Mouse (Mus musculus): ENCODE data around the gene Nol11. TPM values are rescaled to one million over a fixed set of nuclear protein-coding genes. Genes with fewer than 3 reads are reported as not detected.

Nol11 gene
- 46.0 and 46.1 TPM in 2 replicates for polyA plus RNA-seq (2015; fragmentation: Nextera tagmentation; extraction: Ambion mirVana)

- peak within 1 kb of the TSS; percentile 85 for H3K4me2 ChIP-seq
- no peaks in the 10 kb centered on the region for H3K9me3 ChIP-seq (replicated peaks)
- H3K4me3 ChIP-seq (replicated peaks) = peak within 1 kb of the TSS; percentile 96
- peak within 1 kb of the TSS; percentile 83 for H3K27ac ChIP-seq (replicated peaks)
- H3K4me1 ChIP-seq = peaks cover 15% of the 10 kb centered on the region
- H3K9ac ChIP-seq (replicated peaks) = peak within 1 kb of the TSS; percentile 91
- peak; percentile 97 for ATAC-seq (ENCODE audit: low FRiP score)
- peaks cover 22% of the 10 kb centered on the region for H3K36me3 ChIP-seq
- no peaks in the 10 kb centered on the region for H3K27me3 ChIP-seq (replicated peaks)
- WGBS = under 1% methylated on average over 62 of the region's 62 CpGs
Observed at GRCm38 (mm10) chr11:107188565-107189552, at the start of gene Nol11. Gene Nol11 (minus strand): TSS chr11:107189381.

GRCm38 (mm10) chr11:107238506-107238905 is 49.3 kb upstream of the Nol11 start:
- no peaks in the 10 kb centered on the region for H3K4me1 ChIP-seq
- ATAC-seq (ENCODE audit: low FRiP score) = no peak
- H3K27me3 ChIP-seq (replicated peaks) = no peaks in the 10 kb centered on the region
- H3K9ac ChIP-seq (replicated peaks) = no peak overlapping the region
- H3K4me2 ChIP-seq = no peak overlapping the region
- WGBS = 96% methylated on average over 6 of the region's 6 CpGs
- H3K4me3 ChIP-seq (replicated peaks) = no peak overlapping the region
- no peak overlapping the region for H3K27ac ChIP-seq (replicated peaks)
- H3K9me3 ChIP-seq (replicated peaks) = no peaks in the 10 kb centered on the region
- H3K36me3 ChIP-seq = no peaks in the 10 kb centered on the region

- Histone ChIP-seq H3K36me3 (no peaks in the 10 kb centered on the region), H3K27me3 (replicated peaks) (no peaks in the 10 kb centered on the region), H3K4me3 (replicated peaks) (no peak overlapping the region), H3K9ac (replicated peaks) (no peak overlapping the region), H3K4me1 (no peaks in the 10 kb centered on the region), H3K9me3 (replicated peaks) (no peaks in the 10 kb centered on the region), H3K27ac (replicated peaks) (no peak overlapping the region), H3K4me2 (no peak overlapping the region)
- no peak for ATAC-seq (ENCODE audit: low FRiP score)
- WGBS = 93% methylated on average over 4 of the region's 4 CpGs
Observed at GRCm38 (mm10) chr11:107237532-107237931, 48.4 kb upstream of the Nol11 start.

GRCm38 (mm10) chr11:107233252-107233890 is 44.2 kb upstream of the Nol11 start:
- H3K4me1 ChIP-seq = peaks cover 6% of the 10 kb centered on the region; the same call in 1 of the 2 replicates
- ATAC-seq (ENCODE audit: low FRiP score) = no peak
- peaks cover 12% of the 10 kb centered on the region for H3K36me3 ChIP-seq
- no peak overlapping the region for H3K9ac ChIP-seq (replicated peaks)
- no peak overlapping the region for H3K27ac ChIP-seq (replicated peaks)
- no peaks in the 10 kb centered on the region for H3K27me3 ChIP-seq (replicated peaks)
- WGBS = 74% methylated on average over 5 of the region's 5 CpGs
- H3K4me3 ChIP-seq (replicated peaks) = no peak overlapping the region
- no peak overlapping the region for H3K4me2 ChIP-seq
- no peaks in the 10 kb centered on the region for H3K9me3 ChIP-seq (replicated peaks)

GRCm38 (mm10) chr11:107230128-107230527 is 40.9 kb upstream of the Nol11 start:
- H3K4me1 ChIP-seq = peaks cover 6% of the 10 kb centered on the region; the same call in 1 of the 2 replicates
- H3K27me3 ChIP-seq (replicated peaks) = no peaks in the 10 kb centered on the region
- H3K27ac ChIP-seq (replicated peaks) = peak overlapping the region; percentile 28; the same call in 1 of the 2 replicates
- no peak overlapping the region for H3K4me2 ChIP-seq
- H3K36me3 ChIP-seq = peaks cover 18% of the 10 kb centered on the region
- WGBS = 41% methylated on average over 10 of the region's 10 CpGs
- ATAC-seq (ENCODE audit: low FRiP score) = no peak
- H3K9me3 ChIP-seq (replicated peaks) = no peaks in the 10 kb centered on the region
- no peak overlapping the region for H3K4me3 ChIP-seq (replicated peaks)
- no peak overlapping the region for H3K9ac ChIP-seq (replicated peaks)

- ATAC-seq (ENCODE audit: low FRiP score) = no peak
- Histone ChIP-seq H3K4me3 (replicated peaks) (no peak overlapping the region), H3K36me3 (peaks cover 9% of the 10 kb centered on the region; the same call in 1 of the 2 replicates), H3K9ac (replicated peaks) (no peak overlapping the region), H3K9me3 (replicated peaks) (no peaks in the 10 kb centered on the region), H3K27ac (replicated peaks) (no peak overlapping the region), H3K4me2 (no peak overlapping the region), H3K4me1 (peaks cover 10% of the 10 kb centered on the region), H3K27me3 (replicated peaks) (no peaks in the 10 kb centered on the region)
- WGBS = 96% methylated on average over 1 of the region's 1 CpGs
Observed at GRCm38 (mm10) chr11:107226431-107226830, 37.2 kb upstream of the Nol11 start.

- Histone ChIP-seq H3K27ac (replicated peaks) (no peak overlapping the region), H3K36me3 (peaks cover 8% of the 10 kb centered on the region; the same call in 1 of the 2 replicates), H3K4me1 (peaks cover 10% of the 10 kb centered on the region), H3K9ac (replicated peaks) (no peak overlapping the region), H3K9me3 (replicated peaks) (no peaks in the 10 kb centered on the region), H3K27me3 (replicated peaks) (no peaks in the 10 kb centered on the region), H3K4me3 (replicated peaks) (no peak overlapping the region), H3K4me2 (no peak overlapping the region)
- WGBS = 94% methylated on average over 10 of the region's 10 CpGs
- no peak for ATAC-seq (ENCODE audit: low FRiP score)
Observed at GRCm38 (mm10) chr11:107226013-107226412, 36.8 kb upstream of the Nol11 start.

GRCm38 (mm10) chr11:107225301-107225700 is 36.1 kb upstream of the Nol11 start:
- Histone ChIP-seq H3K9me3 (replicated peaks) (no peaks in the 10 kb centered on the region), H3K4me3 (replicated peaks) (no peak overlapping the region), H3K36me3 (peaks cover 8% of the 10 kb centered on the region; the same call in 1 of the 2 replicates), H3K9ac (replicated peaks) (no peak overlapping the region), H3K4me1 (peaks cover 9% of the 10 kb centered on the region), H3K4me2 (no peak overlapping the region), H3K27me3 (replicated peaks) (no peaks in the 10 kb centered on the region), H3K27ac (replicated peaks) (no peak overlapping the region)
- ATAC-seq (ENCODE audit: low FRiP score) = no peak
- WGBS = 92% methylated on average over 5 of the region's 5 CpGs

- 74% methylated on average over 8 of the region's 8 CpGs for WGBS
- no peak overlapping the region for H3K4me3 ChIP-seq (replicated peaks)
Observed at GRCm38 (mm10) chr11:107223667-107224214, 34.6 kb upstream of the Nol11 start.

GRCm38 (mm10) chr11:107223169-107223561 is 34.0 kb upstream of the Nol11 start:
- no peak overlapping the region for H3K4me2 ChIP-seq
- H3K36me3 ChIP-seq = peaks cover 4% of the 10 kb centered on the region; the same call in 1 of the 2 replicates
- H3K9ac ChIP-seq (replicated peaks) = no peak overlapping the region
- ATAC-seq (ENCODE audit: low FRiP score) = no peak
- WGBS = 69% methylated on average over 1 of the region's 1 CpGs
- no peaks in the 10 kb centered on the region for H3K9me3 ChIP-seq (replicated peaks)
- H3K4me3 ChIP-seq (replicated peaks) = no peak overlapping the region
- H3K27me3 ChIP-seq (replicated peaks) = no peaks in the 10 kb centered on the region
- H3K27ac ChIP-seq (replicated peaks) = 0 out of 2 replicates have a peak overlapping the region, but pooled peaks have one; percentile 11
- peaks cover 4% of the 10 kb centered on the region; the same call in 1 of the 2 replicates for H3K4me1 ChIP-seq

More at GRCm38 (mm10) chr11:107223667-107224214, 34.6 kb upstream of the Nol11 start:
- no peaks in the 10 kb centered on the region for H3K27me3 ChIP-seq (replicated peaks)
- H3K27ac ChIP-seq (replicated peaks) = no peak overlapping the region
- H3K4me2 ChIP-seq = no peak overlapping the region
- H3K9me3 ChIP-seq (replicated peaks) = no peaks in the 10 kb centered on the region
- ATAC-seq (ENCODE audit: low FRiP score) = no peak
- peaks cover 8% of the 10 kb centered on the region; the same call in 1 of the 2 replicates for H3K36me3 ChIP-seq
- H3K4me1 ChIP-seq = peaks cover 4% of the 10 kb centered on the region; the same call in 1 of the 2 replicates
- no peak overlapping the region for H3K9ac ChIP-seq (replicated peaks)

GRCm38 (mm10) chr11:107222531-107223168 is 33.5 kb upstream of the Nol11 start:
- Histone ChIP-seq H3K9ac (replicated peaks) (no peak overlapping the region), H3K4me3 (replicated peaks) (no peak overlapping the region), H3K27ac (replicated peaks) (0 out of 2 replicates have a peak overlapping the region, but pooled peaks have one; percentile 11), H3K4me1 (peaks cover 4% of the 10 kb centered on the region; the same call in 1 of the 2 replicates), H3K27me3 (replicated peaks) (no peaks in the 10 kb centered on the region), H3K4me2 (no peak overlapping the region), H3K9me3 (replicated peaks) (no peaks in the 10 kb centered on the region), H3K36me3 (peaks cover 3% of the 10 kb centered on the region; the same call in 1 of the 2 replicates)
- WGBS = 59% methylated on average over 12 of the region's 12 CpGs
- no peak for ATAC-seq (ENCODE audit: low FRiP score)

Measured in neural tube, embryonic 15.5 days (tissue).